Mouse (Mus musculus) lung, adult 2 months (tissue): ENCODE results near the gene Gm45234.

Source experiments
- CTCF ChIP-seq: fragments of 200-500 bp; IDR thresholded peaks from 2 replicates; pipeline ENCODE4 v1.5.1; 2011; ENCODE audit warnings: mild to moderate bottlenecking, low read length, control low read depth; ENCODE audit not compliant: insufficient read depth
- POLR2A ChIP-seq: fragments of 200-500 bp; IDR thresholded peaks from 2 replicates; pipeline ENCODE4 v1.6.1; 2011; ENCODE audit warnings: low read depth, mild to moderate bottlenecking, control low read depth, low read length, borderline replicate concordance; ENCODE audit errors: extremely low read depth

DNA sequence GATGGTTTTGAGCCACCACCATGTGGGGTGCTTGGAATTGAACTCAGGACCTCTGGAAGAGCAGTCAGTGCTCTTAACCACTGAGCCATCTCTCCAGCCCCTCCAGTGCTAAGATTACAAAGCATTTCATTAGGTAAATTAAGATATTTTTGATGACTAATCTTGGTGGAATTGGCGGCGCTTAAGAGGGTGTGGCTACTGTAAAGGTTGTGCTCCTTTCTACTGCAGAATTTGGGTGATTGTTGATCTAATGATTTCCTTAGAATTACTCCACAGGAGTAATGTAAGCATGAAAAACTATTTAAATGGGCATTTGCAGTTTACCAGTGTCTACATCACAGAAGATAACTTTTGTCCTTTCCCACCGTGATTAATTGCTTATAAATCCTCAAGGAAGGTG lies 48.5 kb upstream of the Gm45234 start:
- TF ChIP-seq CTCF, result no peak
- TF ChIP-seq POLR2A, result no peak
